Mouse (Mus musculus): ENCODE measurements around the gene Greb1. TPM values are rescaled to one million over a fixed set of nuclear protein-coding genes. Genes with fewer than 3 reads are reported as not detected.

Greb1 gene
- total RNA-seq, 2 experiments from 2014 or later = not detected

DNA sequence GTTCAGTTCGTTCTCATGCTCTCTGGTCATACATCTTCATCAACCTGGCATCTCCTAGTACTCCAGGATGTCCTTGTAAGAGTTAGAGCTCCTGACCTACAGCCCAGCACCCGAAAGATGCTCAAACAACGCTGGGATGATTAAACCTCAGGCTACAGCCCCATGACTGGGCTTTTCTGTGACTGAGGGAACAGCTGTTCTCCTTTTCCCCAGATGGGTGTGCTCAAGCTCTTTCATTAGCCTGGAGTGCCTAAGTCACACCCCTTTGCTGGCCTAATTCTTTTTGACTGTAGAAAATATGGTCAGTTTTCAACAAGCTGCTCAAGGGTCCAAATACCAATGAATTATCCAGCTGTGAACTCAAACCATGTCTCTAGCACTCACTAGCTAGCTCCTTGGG lies 7.4 kb upstream of the Greb1 start:
- peak; percentile 58 for ATAC-seq (ENCODE audit: poor library complexity, severe bottlenecking)

DNA sequence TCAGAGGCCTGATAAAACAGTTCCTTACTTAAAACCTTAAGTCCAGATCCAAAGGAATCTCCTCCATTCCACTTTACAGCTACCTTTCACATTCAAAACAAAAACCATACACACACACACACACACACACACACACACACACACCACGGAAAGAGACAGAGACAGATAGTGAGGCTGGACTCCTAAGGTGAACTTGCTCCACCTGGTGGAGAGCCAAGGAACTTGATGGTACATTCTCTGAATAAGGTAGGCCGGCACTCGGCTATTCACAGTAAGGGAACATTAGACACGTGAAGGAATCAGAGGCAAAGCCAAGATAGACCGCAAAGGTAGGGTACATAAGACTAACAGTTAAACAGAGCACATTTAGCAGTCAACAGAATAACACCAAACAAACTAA lies 4.8 kb upstream of the Greb1 start:
- peak; percentile 87 for ATAC-seq (ENCODE audit: poor library complexity, severe bottlenecking)

GRCm38 (mm10) chr12:16803956-16804430 lies 3.3 kb upstream of the Greb1 start:
- no peak for ATAC-seq (ENCODE audit: poor library complexity, severe bottlenecking)

DNA sequence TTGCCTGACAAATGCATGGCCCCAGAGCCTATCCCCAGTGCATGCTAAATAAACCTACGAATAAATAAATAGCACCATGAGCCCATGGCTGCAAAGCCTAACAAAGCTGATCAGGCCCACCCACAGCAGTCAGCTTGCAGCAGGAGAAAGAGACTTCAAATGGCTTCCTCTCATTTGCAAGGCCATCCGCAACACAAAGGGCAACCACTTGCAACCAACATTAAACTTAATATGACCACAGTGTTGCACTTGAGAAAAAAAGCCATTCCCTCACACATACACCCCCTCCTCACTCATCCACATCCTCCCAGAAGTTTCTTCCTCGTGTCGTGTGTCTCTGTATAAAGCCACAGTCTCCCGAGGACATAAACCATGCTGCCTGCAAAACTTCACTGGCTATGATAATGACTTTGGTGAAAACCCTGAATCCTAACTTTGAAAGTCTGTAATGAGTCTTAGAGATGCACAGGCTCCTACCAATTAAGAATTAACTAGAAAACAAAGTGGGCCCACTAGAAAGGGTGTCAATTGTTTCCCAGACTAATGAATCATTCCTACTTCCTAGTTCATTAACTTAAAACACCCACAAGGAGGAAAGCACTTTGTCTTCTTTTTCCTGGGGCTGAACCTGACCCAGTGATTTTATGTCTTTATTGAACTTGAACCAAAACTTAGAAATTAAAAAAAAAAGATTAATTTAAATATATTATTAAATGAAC lies 2.7 kb upstream of the Greb1 start:
- no peak for ATAC-seq (ENCODE audit: poor library complexity, severe bottlenecking)

DNA sequence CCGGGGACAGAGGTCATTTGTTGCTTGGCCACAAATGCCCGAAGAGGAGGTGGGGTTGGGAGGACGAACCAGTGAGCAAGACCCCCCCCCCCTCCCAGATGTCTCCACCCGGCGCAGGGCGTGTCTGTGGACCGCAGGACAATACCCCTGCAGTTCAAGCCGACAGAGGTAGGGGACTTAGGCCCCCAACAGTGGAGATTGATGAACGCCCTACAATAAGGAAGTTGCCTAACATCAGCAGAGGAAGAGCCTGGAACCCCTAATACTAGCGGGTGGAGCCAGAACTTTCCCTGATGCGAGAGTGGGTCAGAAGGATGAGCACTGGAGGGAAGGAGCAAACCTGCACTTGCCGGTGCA lies 251 bp upstream of the Greb1 start:
- ATAC-seq (ENCODE audit: poor library complexity, severe bottlenecking) = peak; percentile 33; the same call in 1 of the 2 replicates

- ATAC-seq (ENCODE audit: poor library complexity, severe bottlenecking) = no peak
Measured at GRCm38 (mm10) chr12:16799928-16800258, 793 bp downstream of the Greb1 start.

- ATAC-seq (ENCODE audit: poor library complexity, severe bottlenecking) = no peak
Measured at GRCm38 (mm10) chr12:16798894-16799293, 1.8 kb downstream of the Greb1 start.

DNA sequence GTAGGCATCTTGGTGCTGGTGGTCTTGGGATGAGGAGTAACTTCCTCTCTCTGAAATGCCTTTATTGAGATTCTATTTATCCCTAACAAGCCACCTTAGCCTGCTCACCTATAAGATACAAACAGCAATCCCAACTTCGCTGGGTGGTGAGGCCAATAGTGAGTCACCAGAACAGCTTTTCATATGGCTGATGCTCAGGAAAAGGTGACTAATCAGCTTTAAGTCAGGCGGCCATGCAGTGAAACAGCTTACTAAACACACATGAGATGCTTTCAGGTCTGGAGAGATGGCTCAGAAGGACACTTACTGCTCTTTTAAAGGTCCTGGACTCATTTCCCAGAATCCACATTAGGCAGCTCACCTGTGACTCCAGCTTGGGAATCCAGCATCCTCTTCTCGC lies 4.9 kb downstream of the Greb1 start:
- no peak for ATAC-seq (ENCODE audit: poor library complexity, severe bottlenecking)

DNA sequence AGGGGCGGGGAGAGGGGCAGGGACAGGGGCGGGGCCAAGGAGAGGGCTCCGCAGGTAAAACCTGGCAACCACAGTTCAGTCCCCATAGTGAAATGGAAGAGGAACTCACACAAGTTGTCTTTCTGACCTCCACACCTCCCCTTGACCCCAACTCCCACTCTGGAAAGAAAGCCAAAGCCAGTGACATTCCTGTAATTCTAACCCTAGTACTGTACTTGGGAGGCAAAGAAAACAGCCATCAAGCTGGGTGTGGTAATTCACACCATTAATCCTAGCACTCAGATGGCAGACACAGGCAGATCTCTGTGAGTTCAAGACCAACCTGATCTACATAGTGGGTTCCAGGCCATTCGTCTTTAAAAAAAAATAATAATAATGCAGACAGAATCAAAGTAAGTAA lies 7.3 kb downstream of the Greb1 start:
- no peak for ATAC-seq (ENCODE audit: poor library complexity, severe bottlenecking)

GRCm38 (mm10) chr12:16790456-16790855 lies 10.2 kb downstream of the Greb1 start:
- ATAC-seq (ENCODE audit: poor library complexity, severe bottlenecking) = no peak

GRCm38 (mm10) chr12:16789756-16790155 lies 10.9 kb downstream of the Greb1 start:
- ATAC-seq (ENCODE audit: poor library complexity, severe bottlenecking) = no peak

DNA sequence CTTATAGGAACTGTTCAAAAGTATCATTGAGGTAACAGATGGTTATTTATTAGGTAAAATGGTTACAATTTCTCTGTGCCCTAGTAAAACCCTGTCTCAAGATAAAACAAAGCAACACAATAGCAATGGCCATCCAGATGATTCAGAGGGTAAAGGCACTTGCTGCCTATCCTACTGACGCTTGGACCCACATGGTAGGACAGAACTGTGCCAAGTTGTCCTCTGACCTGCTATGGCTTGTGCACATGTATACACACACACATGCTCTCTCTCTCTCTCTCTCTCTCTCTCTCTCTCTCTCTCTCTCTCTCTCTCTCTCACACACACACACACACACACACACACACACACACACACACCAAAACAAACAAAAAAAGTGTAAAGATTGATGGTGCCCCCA lies 11.5 kb downstream of the Greb1 start:
- no peak for ATAC-seq (ENCODE audit: poor library complexity, severe bottlenecking)

- no peak for ATAC-seq (ENCODE audit: poor library complexity, severe bottlenecking)
Measured at GRCm38 (mm10) chr12:16788600-16788999, 12.1 kb downstream of the Greb1 start.

DNA sequence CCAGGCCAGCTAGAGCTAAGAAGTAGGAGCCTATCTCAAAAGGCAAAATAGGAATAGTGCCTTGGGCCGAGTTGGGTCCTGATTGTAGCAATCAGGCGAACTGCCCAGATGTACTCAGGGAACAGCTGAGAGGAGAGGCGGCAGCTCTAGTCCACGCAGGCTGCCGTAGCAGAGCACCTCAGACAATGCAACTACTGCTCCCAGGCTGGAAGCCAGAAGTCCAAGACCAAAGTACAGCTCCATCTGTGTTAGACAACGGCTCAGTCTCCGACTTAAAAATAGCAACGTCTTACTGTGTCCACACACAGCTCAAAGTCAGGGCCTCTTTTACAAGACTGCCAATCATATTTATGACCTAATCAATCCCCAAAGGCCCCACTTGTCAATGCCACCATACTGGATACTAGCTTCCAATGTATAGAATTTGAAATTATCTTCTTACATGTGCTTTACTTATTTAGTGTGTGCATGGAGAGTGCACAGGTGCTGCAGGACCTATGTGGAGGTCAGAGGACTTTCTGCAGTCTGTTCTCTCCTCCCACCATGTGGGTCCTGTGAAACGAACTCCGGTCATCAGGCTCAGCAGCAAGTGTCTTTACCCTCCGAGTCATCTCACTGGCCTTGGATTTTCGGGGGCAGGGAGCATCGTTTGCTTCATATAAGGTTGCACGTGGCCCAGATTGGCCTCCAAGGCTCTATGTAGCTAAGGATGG lies 19.5 kb downstream of the Greb1 start:
- no peak for ATAC-seq (ENCODE audit: poor library complexity, severe bottlenecking)

DNA sequence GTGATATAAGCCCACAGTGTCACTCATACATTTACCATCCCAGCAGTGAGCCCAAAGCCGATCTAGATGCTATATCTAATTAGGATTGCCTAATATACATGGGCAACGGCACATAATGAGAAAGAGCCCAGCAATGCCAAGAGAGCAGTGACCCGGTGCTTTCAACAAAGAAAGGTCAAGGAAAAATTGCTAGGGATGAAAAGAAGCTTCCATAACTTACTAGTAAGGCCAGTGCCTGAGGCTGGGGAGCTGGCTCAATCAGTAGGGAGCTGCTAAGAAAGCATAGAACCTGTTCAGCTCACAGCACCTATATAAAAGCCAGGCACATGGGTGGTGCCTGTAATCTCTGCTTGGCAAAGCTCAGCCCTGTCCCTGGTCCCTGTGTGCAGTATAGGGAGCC lies 20.4 kb downstream of the Greb1 start:
- no peak for ATAC-seq (ENCODE audit: poor library complexity, severe bottlenecking)

DNA sequence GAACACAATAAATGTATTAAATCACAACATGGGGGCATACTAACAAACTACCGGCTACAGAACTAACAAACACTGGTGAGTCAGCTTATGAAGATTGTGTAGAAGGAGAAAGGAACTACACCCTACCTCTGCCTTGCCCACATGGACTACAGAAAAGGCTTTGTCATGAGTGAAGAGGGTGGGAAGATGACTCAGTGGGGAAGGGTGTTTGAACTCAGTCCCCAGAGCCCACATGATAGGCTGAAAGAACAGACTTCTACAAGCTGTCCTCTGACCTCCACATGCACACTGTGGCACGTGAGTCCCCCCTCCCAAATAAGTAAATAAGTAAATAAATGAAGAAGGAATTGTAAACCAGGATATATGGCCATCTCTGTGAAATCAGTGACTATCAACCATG lies 21.5 kb downstream of the Greb1 start:
- ATAC-seq (ENCODE audit: poor library complexity, severe bottlenecking) = no peak

DNA sequence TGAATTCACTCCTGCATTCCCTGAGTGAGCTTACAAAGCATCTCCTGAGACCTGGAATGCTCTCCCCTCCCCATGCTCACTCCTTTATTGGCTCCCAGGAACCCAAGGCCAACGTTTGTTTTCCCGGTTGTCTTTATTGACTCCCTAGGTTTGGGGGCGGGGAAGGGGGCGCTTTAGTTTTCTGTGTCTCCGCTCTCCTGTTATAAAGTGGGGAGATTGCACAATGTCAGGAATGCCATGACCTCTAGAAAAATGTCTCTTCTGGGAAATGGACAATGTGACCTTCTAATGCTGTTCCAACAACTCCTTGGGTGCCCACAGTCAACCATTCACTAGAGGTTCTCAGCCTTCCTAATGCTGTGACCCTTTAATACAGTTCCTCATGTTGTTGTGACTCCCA lies 22.2 kb downstream of the Greb1 start:
- no peak for ATAC-seq (ENCODE audit: poor library complexity, severe bottlenecking)

DNA sequence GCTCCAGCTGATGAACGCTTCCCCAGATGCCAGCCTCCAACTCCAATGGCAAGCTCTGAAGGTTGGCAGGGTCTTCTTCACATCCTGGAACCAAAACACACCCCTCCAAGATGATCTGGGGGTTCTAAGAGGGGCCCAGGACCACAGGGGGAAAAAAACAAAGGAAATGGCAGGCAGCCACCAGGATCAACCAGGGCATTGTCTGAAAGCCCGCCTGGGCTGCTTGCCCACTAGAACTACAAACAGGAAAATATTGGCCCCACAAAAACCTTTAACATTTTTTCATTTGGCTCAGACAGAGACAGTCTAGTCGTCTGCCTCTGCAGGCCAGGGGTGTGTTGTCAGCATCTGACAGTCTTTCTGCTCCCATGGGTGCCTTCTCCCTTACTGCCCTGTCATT lies 25.3 kb downstream of the Greb1 start:
- no peak for ATAC-seq (ENCODE audit: poor library complexity, severe bottlenecking)

GRCm38 (mm10) chr12:16774605-16775004 lies 26.1 kb downstream of the Greb1 start:
- ATAC-seq (ENCODE audit: poor library complexity, severe bottlenecking) = no peak

DNA sequence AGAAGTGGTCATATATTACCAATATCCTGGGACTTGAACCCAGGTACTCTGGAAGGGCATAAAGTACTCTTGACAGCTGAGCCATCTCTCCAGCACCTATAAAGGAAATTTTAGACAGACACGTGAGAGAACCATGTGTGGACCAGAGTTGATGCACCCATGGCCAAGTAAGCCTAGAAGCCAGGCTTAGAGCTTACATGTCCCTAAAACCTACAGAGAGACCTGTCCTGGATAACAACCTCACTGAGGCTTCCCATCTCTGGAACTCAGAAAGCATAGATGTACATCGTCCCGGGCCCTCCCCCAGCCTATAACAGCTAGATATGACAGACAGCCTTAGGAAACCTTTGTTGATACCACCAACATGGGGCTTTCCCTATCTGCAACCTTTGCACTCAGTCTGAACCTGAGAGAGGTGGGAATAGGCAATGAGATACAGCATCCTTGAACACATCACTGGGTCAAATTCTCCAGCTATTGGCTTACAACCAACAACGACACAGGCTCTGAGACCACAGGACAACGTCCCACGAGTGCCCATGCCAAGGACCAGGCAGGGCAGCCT lies 31.0 kb downstream of the Greb1 start:
- no peak for ATAC-seq (ENCODE audit: poor library complexity, severe bottlenecking)

GRCm38 (mm10) chr12:16768711-16769110 lies 32.0 kb downstream of the Greb1 start:
- ATAC-seq (ENCODE audit: poor library complexity, severe bottlenecking) = no peak

DNA sequence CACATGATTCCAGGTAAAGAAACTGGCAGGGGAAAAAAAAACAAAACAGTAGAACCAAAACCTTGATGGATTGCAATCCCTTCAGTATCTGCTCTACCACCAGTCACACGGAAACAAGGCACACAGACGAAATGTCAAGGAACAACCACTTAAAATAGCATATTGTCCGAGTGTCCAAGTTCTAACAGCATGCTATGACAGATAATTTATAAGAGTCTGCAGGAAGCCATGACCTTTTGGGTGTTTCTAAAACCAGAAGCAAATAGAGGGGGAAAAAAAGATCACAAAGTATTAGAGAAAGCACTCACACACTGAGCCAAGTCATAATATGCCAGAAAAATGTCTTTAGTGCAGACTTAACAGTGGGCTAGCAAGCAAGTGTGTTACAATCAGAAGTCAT lies 32.4 kb downstream of the Greb1 start:
- ATAC-seq (ENCODE audit: poor library complexity, severe bottlenecking) = no peak

All from megakaryocyte, adult 5-6 weeks (primary cell).